ENCODE assay signal across 19 mouse cellular contexts in the genomic region with DNA sequence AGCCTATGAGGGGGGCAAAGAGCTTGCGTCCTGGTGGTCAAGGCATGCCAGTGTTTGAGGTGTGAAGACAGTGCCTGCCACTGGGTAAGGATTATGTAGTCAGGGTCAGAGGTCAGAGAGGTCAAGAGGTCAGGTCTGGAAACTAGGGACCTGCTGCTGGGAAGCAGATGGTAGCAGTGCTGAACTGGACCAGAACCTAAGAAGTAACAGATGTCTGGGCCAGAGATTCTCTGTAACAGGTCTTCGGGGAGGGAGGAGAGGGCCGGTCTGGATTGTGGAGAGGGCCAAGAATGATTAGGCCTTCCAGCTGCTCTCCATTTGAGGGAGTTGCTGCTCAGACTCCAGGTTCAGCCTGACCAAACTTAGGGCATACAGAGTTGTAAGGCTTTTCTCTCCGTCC.
"Had no signal": no experiment of that assay in that cellular context is flagged by ENCODE, and none has a peak within 500 bp of the region (broad histone marks: within the 10 kb centered on the region; RNA-seq: fewer than 3 reads in every experiment).

No protein-coding gene starts in this region.

- H3K27me3 ChIP-seq: liver, embryonic 13.5 days; lung, embryonic 15.5 days had no signal

- H3K4me3 ChIP-seq: layer of hippocampus, adult 2 months; limb, embryonic 12.5 days; liver, embryonic 13.5 days; lung, embryonic 15.5 days; megakaryocyte, embryonic 14.5 days; myocyte had no signal

- H3K36me3 ChIP-seq: limb, embryonic 12.5 days; liver, embryonic 13.5 days; lung, embryonic 15.5 days had no signal

- H3K27ac ChIP-seq: kidney, postnatal 0 days; layer of hippocampus, adult 2 months; limb, embryonic 12.5 days; liver, embryonic 13.5 days; lung, embryonic 15.5 days; macrophage had no signal

- H3K9ac ChIP-seq: limb, embryonic 12.5 days; liver, embryonic 13.5 days; liver, postnatal 0 days; lung, embryonic 15.5 days had no signal

- ATAC-seq: liver, postnatal 0 days; midbrain, embryonic 16.5 days had no signal

- H3K4me2 ChIP-seq: limb, embryonic 12.5 days; liver, embryonic 13.5 days; lung, embryonic 15.5 days; midbrain, embryonic 11.5 days had no signal

- DNase-seq: kidney, postnatal 36 days; liver; liver, embryonic 13.5 days; liver, postnatal 0 days; lung, postnatal 14 days; retina, postnatal 1 day; right cerebral cortex, postnatal 4 days; spleen, adult 18-20 months; thymus, adult 18-20 months; thymus, postnatal 14 days had no signal

- H3K9me3 ChIP-seq: limb, embryonic 12.5 days; liver, embryonic 13.5 days; lung, embryonic 15.5 days; megakaryocyte, embryonic 14.5 days had no signal

- H3K4me1 ChIP-seq: limb, embryonic 12.5 days; liver, embryonic 13.5 days; lung, embryonic 15.5 days; megakaryocyte, embryonic 14.5 days had no signal
